Mouse (Mus musculus): ENCODE measurements around the gene Hnrnpul2.
"Not testable (repeated sequence)": the region's sequence is repeated elsewhere in the genome, so short reads cannot be mapped to it uniquely, and the experiment has no call there.

Hnrnpul2 gene

DNA sequence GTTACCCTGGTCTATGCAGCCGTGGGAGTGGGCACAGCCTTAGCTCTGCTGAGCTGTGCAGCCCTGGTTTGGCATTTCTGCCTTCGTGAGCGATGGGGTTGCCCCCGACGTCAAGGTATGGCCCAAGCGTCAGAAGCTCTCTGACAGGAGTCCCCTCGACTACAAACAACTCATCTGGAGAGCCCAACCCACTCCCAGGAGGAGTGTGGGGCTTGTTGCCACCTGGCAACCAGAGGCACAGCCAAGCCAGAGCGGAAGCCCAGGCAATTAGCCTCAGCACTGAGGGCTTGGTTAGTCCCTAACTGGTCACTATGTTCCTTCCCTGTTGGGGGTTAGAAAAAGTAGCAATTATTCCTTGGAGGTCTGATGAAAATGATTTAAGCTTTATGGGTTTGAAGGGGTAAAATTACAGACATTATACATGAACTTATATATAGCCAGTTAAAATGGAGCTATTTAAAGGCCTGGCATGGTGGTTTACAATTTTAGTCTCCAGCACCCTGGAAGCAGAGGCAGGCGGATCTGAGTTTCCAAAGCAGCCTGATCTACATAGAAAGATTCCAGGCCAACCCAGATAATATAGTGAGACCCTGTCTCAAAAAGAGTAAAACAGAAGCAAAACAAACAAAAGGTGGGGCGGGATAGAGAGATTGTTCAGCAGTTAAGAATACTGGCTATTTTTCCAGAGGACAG, 32.6 kb downstream of the Hnrnpul2 start:
- no peak for DNase-seq

DNA sequence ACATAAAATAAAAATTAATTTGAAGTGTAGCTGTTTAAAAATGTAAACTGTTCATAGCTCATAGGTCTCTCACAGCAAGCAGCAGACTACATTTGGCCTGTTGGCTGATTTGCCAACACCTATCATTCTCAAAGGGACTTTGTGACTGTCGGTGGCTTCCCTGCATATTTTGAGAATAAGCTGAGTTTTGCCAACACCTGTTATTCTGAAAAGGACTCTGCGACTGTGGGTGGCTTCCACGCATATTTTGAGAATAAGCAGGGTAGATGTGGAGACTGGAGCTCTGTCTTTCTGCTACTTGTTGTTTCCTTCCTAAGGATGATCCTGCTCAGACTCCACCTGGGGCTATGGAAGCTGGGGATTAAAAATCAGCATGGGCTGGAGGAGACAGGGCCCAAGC, 33.3 kb downstream of the Hnrnpul2 start:
- no peak for DNase-seq

DNA sequence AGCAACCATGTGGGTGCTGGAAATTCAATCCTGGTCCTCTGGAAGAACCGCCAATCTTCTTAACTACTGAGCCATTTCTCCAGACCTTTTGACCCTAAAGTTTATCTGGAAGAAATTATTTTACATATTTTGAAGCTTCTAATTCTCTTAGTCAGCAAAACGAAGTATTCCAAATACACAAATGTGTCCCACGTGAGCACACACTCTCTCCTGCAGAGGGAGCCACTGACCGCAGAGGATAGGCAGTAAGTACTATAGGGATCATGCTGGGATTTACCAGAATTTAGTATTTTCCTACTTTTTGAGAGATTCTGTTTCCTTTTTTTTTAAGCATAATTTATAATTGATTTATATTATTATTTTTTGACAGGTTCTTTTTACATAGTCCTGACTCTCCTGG, 37.9 kb downstream of the Hnrnpul2 start:
- DNase-seq, result peak; percentile 73 to 81

DNA sequence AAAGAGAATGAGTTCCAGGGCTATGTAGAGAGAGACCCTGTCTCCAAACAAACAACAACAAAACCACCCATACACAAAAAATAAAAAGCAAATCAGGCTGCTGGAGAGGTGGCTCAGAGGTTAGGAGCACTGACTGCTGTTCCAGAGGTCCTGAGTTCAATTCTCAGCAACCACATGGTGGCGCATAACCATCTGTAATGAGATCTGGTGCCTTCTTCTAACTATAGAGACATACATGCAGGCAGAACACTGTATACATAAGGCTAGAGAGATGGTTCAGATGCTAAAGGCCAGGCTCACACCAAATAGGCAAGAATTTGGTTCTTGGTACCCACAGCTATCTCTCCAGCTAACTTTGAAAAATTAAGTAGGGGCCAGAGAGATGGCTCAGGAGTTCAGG, 39.2 kb downstream of the Hnrnpul2 start:
- peak in 1 of 2 experiments; percentile 45 for DNase-seq

DNA sequence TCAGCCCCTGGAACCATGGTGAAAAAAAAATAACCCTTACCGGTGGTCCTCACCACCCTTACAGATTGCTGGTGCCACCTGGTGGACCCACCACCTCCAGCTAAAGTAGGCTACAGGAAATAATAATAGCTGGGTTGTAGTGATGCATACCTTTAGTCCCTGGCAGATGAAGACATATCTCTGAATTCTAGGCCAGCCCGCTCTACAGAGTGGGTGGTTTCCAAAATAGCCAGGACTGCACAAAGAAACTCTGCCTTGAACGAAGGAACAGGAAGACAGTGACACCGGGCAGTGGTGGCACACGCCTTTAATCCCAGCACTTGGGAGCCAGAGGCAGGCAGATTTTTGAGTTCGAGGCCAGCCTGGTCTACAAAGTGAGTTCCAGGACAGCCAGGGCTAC, 44.5 kb downstream of the Hnrnpul2 start:
- no peak for DNase-seq

DNA sequence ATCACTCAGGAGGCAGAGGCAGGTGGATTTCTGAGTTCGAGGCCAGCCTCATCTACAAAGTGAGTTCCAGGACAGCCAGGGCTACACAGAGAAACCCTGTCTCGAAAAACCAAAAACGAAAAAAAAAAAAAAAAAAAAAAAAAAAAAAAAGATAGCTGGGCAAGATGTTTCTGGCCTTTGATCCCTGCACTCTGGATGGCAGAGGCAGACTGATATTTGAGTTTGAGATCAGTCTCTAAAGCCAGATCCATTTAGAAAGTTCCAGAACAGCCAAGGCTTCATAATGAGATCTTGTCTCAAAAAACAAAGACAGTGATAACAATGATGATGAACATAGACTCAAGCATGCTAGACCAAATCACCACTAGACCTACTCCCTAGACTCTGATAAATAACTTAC, 50.6 kb downstream of the Hnrnpul2 start:
- DNase-seq, result not testable (repeated sequence)

DNA sequence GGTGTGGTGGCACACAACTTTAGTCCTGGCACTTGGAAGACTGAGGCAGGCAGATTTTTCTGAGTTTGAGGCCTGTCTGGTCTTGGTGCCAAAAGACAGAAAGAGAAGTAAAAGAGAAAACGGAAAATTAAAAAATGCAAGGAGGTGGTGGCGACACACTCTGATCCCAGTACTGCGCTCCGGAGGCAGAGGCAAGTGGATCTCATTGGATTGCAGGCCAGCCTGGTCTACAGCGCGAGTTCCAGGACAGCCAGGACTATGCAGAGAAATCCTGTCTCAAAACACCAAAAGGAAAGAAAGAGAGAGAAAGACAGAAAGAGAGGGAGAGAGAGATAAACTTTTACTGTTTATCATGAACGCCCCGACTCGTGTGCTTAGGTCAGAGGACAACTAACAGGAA, 51.0 kb downstream of the Hnrnpul2 start:
- DNase-seq, result no peak

DNA sequence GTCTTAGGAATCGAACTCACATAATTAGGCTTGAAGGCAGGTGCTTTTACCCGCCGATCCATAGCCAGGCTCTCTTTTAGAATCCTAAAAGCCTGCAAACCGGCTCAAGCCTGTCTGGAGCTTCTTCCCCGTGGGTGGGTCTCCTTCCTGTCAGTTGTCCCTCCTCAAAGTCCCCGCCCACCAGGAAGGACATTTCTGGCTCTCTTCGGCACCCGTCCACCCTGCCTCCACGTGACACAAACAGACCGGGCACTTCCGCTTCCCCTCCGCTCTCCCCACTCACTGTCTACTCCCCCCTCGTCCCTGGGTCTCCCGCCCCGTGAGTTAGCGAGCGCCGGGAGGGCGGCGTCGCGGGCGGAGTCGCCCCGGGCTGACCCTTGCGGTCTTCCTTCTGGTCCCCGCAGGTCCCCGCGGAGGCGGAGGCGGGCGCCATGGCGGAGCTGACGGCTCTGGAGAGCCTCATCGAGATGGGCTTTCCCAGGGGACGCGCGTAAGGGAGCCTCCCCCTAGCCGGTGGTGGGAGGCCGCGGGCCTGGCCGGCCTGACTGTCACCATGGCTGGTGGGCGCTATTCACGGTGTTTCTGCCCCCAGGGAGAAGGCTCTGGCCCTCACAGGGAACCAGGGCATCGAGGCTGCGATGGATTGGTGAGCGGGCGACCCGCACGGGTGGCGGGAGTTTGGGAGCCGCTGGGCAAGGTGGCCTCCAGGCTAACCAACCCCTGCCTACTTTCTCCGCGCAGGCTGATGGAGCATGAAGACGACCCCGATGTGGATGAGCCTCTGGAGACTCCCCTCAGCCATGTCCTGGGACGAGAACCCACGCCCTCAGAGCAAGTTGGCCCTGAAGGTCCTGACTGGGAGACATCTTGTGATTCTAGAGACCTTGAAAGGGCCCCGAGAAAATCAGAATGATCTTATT, 51.7 kb downstream of the Hnrnpul2 start, which contains the start of gene Ubxn1:
TSS of gene Ubxn1 (plus strand) at position 230 of the 920 bp plus-strand sequence.
- peak; percentile 95 to 97 for DNase-seq

DNA sequence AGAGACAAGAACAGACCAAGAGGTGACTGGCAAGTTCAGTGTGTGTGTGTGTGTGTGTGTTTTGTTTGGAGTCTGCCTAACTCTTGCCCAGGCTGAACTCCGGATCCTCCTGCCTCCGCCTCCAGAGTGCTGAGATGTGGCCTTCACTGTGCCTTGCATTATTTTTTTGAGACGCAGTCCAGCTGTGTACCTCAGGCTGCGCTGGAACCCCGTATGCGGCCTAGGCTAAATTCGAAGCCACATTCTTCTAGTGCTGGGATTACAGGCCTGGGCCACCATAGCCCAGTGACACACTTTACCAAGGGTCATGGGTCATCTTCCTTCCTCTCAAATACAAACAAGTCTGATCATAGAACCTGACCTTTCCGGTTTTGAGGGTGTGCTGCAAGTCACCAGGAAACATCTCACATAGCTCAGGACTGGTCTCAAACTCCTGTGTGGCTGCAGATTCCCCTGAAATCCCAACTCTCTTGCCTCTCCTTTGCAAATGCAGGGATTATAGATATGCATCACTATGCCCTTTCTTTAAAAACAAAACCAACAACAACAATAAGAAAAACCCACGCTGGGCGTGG, 52.5 kb downstream of the Hnrnpul2 start:
- DNase-seq, result no peak

DNA sequence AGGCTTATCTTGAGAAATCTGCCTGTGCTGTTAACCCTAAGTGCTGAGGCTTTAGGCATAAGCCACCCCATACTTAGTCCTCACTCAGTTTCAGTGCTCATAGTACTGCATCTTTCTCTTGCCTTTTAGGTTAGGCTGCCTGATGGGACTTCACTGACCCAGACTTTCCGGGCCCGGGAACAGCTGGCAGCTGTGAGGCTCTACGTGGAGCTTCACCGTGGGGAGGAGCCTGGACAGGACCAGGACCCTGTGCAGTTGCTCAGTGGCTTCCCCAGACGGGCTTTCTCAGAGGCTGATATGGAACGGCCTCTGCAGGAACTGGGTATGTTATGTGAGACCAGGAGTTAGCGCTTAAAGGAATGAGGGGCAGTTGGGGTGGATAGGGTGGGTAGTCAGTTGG, 55.2 kb downstream of the Hnrnpul2 start:
- no peak for DNase-seq

DNA sequence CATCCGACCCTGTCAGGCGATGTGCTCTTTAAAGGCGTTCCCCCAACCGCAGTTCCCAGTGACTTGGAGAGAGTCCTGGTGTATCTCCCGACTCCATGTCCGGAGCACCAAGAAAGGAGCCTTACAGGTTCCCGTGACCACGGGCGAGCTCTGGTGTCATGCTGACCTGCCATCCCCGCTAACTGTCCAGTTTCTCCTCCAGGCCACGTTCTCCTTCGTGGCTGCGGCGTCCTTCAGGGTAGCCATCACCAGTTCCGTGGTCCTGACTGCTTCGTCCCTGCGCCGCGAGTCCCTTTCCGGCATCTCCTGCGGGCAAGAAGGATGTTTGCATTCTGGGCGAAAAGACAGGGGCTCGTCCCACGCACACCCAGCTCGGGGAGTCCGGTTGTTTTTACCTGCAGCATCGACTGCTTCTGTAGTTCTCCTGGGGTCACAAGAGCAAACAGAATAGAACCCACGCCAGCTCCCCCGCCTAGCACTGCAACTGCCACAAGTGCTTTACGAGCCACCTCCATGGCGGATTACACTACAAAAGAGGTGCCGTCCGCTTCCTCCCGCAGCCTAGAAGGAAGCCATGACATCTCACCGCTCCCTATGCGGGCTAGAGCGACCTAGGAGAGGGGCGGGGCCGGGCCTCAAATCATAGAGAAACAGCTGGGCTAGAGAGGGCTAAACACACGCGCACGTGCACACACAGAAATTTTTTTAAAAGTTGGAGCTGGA, 60.7 kb downstream of the Hnrnpul2 start, which contains the start of gene Uqcc3:
TSS of gene Uqcc3 (minus strand) at position 613 of the 723 bp plus-strand sequence.
- DNase-seq, result peak; percentile 90 to 95

DNA sequence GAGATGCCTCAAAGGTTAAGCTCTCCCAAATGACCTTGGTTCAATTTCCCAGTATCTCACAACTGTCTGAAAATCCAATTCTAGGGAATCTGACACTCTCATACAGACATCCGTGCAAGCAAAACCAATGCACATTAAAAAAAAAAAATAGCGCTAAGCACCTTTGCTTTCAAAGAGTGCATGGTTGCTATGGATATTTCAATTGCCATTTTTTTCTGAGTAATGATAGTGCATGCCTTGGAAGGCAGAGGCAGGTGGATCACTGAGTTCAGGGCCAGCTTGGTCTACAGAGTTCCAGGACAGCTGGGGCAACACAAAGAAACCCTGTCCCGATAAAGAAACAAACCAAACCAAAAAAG, 61.2 kb downstream of the Hnrnpul2 start:
- DNase-seq, result no peak

DNA sequence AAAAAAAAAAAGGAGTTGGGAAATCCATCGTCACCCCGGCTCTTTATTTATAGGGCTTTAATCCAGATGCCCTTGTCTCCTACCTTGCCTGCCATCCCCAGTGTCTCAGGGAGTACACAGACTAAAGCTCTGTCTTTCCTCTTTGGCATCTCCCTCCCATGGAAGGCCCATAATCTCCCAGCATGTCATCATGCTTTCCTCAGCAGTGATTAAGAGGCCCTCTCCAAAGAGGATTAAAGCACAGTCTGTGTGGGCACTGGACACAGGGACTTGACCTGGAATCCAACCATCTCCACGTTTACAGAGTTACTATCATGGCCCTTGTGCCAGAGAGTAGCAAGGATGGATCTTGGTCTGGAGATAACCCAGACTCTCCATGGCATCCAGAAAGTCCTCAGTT, 63.8 kb downstream of the Hnrnpul2 start, which contains the start of the genes Lbhd1 and Gm49403:
TSS of gene Lbhd1 (plus strand) at position 117 of the 400 bp plus-strand sequence.
TSS of gene Gm49403 (plus strand) at position 315 of the 400 bp plus-strand sequence.
- DNase-seq, result no peak

Measured in kidney, postnatal 4 days (tissue).